Mouse (Mus musculus) forebrain, embryonic 15.5 days (tissue): ENCODE measurements around the gene Tmem135. TPM values are rescaled to one million over a fixed set of nuclear protein-coding genes. Genes with fewer than 3 reads are reported as not detected.

Experiments
- microRNA-seq: library from miRNA; unstranded; fragments of <30 nt; microRNA quantifications from one replicate; pipeline ENCODE4, GENCODE M21; 2016
- polyA plus RNA-seq: library from polyadenylated mRNA; unstranded; fragments of >200 nt; fragmentation: Nextera tagmentation; extraction: Ambion mirVana; gene quantifications from 2 replicates; pipeline ENCODE4 v1.2.1, GENCODE M21; 2015

Tmem135 gene
- polyA plus RNA-seq, 1 experiment from 2014 or later: 25.4 TPM

Small RNAs within 50 kb of the gene (microRNA-seq; reads per million reads assigned to microRNA genes)
- gene Gm22171 (not detected), gene Gm24659 (not detected)

Other genes starting within 250 kb of the Tmem135 start
- 1.3 and 1.5 TPM in 2 replicates for gene Fzd4, start 133 bp upstream of the Tmem135 start, polyA plus RNA-seq
- gene Prss23, start 123.0 kb upstream of the Tmem135 start, polyA plus RNA-seq: 10.6 and 12.5 TPM in 2 replicates
- 3.1 and 4.2 TPM in 2 replicates for gene Me3, start 228.2 kb upstream of the Tmem135 start, polyA plus RNA-seq